Mouse (Mus musculus): ENCODE measurements at regions not wholly inside any gene's neighbourhood (a gene's known extent, or its start where the extent isn't known, plus 50 kb on each side); places are given as distances from the start of the nearest gene placed in this dataset.
"Not testable (repeated sequence)": the region's sequence is repeated elsewhere in the genome, so short reads cannot be mapped to it uniquely, and the experiment has no call there.

- intact Hi-C loops (cut with DNase I) = no loop called here
- no peak for DNase-seq (ENCODE audit: low spot score in 2 of 2)
Observed at GRCm38 (mm10) chr8:97254169-97254568, 1365.8 kb upstream of the Got2 start.

GRCm38 (mm10) chr8:97252232-97252631 lies 1363.9 kb upstream of the Got2 start:
- intact Hi-C loops (cut with DNase I) = no loop called here
- DNase-seq (ENCODE audit: low spot score in 2 of 2) = no peak

- peak in 1 of 2 experiments; percentile 2 for DNase-seq (ENCODE audit: low spot score in 2 of 2)
- intact Hi-C loops (cut with DNase I) = no loop called here
Observed at GRCm38 (mm10) chr8:97251458-97251865, 1363.1 kb upstream of the Got2 start.

GRCm38 (mm10) chr8:97234551-97235107 lies 1346.3 kb upstream of the Got2 start:
- intact Hi-C loops (cut with DNase I) = no loop called here
- DNase-seq (ENCODE audit: low spot score in 2 of 2) = no peak

GRCm38 (mm10) chr8:97232619-97233376 lies 1344.5 kb upstream of the Got2 start:
- intact Hi-C loops (cut with DNase I) = no loop called here
- DNase-seq (ENCODE audit: low spot score in 2 of 2) = no peak

GRCm38 (mm10) chr8:97231652-97232051 lies 1343.3 kb upstream of the Got2 start:
- intact Hi-C loops (cut with DNase I) = no loop called here
- no peak for DNase-seq (ENCODE audit: low spot score in 2 of 2)

GRCm38 (mm10) chr8:97191806-97192205 lies 1303.5 kb upstream of the Got2 start:
- no peak for DNase-seq (ENCODE audit: low spot score in 2 of 2)
- intact Hi-C loops (cut with DNase I) = no loop called here

- intact Hi-C loops (cut with DNase I); DNase-seq (ENCODE audit: low spot score in 2 of 2): not testable (repeated sequence)
Observed at GRCm38 (mm10) chr8:97183831-97184230, 1295.5 kb upstream of the Got2 start.

GRCm38 (mm10) chr8:97182456-97182855 lies 1294.1 kb upstream of the Got2 start:
- DNase-seq (ENCODE audit: low spot score in 2 of 2); intact Hi-C loops (cut with DNase I): not testable (repeated sequence)

Small RNA genes lying in the stretch of these regions (microRNA-seq; reads per million reads assigned to microRNA genes)
- 0 reads per million in 2 experiments for gene Gm26399
